Mouse (Mus musculus): ENCODE measurements around the gene Sspn. TPM values are rescaled to one million over a fixed set of nuclear protein-coding genes. Genes with fewer than 3 reads are reported as not detected.

Gene Sspn
- polyA plus RNA-seq, 1 experiment = 4.7 TPM

DNA sequence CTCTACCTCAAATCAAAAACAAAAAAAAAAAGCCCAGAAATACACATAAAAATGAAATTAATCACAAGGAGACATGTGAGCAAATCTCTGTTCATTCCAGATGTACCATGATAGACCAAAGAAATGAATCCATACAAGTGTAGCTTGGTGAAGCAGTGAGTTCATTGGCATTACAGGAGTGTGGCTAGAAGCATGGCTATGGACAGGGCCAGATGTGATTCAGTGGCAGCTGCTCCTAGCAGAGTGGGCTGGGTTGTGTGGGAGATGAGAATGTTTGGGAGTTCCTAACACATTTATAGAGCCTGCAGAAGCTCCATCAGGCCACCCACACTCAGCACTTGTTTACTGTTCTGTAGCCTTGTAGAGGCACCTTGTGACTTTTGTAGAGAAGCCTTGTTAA lies 19.2 kb upstream of the Sspn start:
- H3K36me3 ChIP-seq (ENCODE audit: control insufficient read depth, insufficient read depth) = no peaks in the 10 kb centered on the region
- no peaks in the 10 kb centered on the region for H3K79me2 ChIP-seq (ENCODE audit: control insufficient read depth, insufficient read depth)
- H3K79me3 ChIP-seq (ENCODE audit: low read depth) = no peaks in the 10 kb centered on the region
- no peak overlapping the region for H3K4me3 ChIP-seq (ENCODE audit: insufficient read depth, poor library complexity, severe bottlenecking)
- no peaks in the 10 kb centered on the region for H3K27me3 ChIP-seq (ENCODE audit: control insufficient read depth, insufficient read depth, insufficient read length)
- no peak overlapping the region for H3ac ChIP-seq (ENCODE audit: control insufficient read depth, insufficient read length, low read depth)
- TF ChIP-seq MYOD1 (IDR thresholded peaks at IDR 0.05; ENCODE audit: control insufficient read depth, insufficient read length, low read depth) (no peak), USF1 (IDR thresholded peaks at IDR 0.05; ENCODE audit: low read depth) (no peak), CEBPB (IDR thresholded peaks at IDR 0.05; ENCODE audit: low read depth) (no peak), MYOG (IDR thresholded peaks at IDR 0.05; ENCODE audit: control insufficient read depth, extremely low read depth, insufficient read length) (no peak), FOSL1 (IDR thresholded peaks at IDR 0.05; ENCODE audit: insufficient read depth, low read length, poor library complexity, severe bottlenecking) (no peak), MAX (IDR thresholded peaks at IDR 0.05) (no peak), CTCF (IDR thresholded peaks at IDR 0.05; ENCODE audit: control insufficient read depth, insufficient read depth, insufficient read length) (no peak)

DNA sequence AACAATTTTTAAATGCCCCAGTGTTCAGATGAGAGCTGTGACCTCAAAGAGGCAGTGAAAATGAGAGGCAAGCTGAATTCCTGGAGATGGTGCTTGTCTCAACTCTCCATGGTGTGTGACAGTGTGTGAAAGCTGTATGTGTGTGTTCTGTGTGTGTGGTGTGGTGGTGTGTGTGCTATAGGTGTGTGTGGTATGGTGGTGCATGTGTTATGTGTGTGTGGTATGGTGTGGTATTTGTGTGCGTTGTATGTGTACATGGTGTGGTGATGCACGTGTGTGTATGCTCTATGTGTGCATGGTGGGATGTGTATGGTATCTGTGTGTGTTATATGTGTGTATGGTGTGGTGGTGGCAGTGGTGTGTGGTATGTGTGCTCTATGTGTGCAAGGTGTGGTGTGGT lies 16.0 kb upstream of the Sspn start:
- H3K36me3 ChIP-seq (ENCODE audit: control insufficient read depth, insufficient read depth) = no peaks in the 10 kb centered on the region
- H3K4me3 ChIP-seq (ENCODE audit: insufficient read depth, poor library complexity, severe bottlenecking) = no peak overlapping the region
- H3K79me3 ChIP-seq (ENCODE audit: low read depth) = no peaks in the 10 kb centered on the region
- no peaks in the 10 kb centered on the region for H3K79me2 ChIP-seq (ENCODE audit: control insufficient read depth, insufficient read depth)
- H3ac ChIP-seq (ENCODE audit: control insufficient read depth, insufficient read length, low read depth) = no peak overlapping the region
- H3K27me3 ChIP-seq (ENCODE audit: control insufficient read depth, insufficient read depth, insufficient read length) = no peaks in the 10 kb centered on the region
- TF ChIP-seq MYOG (IDR thresholded peaks at IDR 0.05; ENCODE audit: control insufficient read depth, extremely low read depth, insufficient read length) = no peak
- no peak for TF ChIP-seq CEBPB (IDR thresholded peaks at IDR 0.05; ENCODE audit: low read depth)
- TF ChIP-seq USF1 (IDR thresholded peaks at IDR 0.05; ENCODE audit: low read depth) = no peak
- TF ChIP-seq MYOD1 (IDR thresholded peaks at IDR 0.05; ENCODE audit: control insufficient read depth, insufficient read length, low read depth) = no peak
- TF ChIP-seq CTCF (IDR thresholded peaks at IDR 0.05; ENCODE audit: control insufficient read depth, insufficient read depth, insufficient read length) = no peak
- no peak for TF ChIP-seq MAX (IDR thresholded peaks at IDR 0.05)
- TF ChIP-seq FOSL1 (IDR thresholded peaks at IDR 0.05; ENCODE audit: insufficient read depth, low read length, poor library complexity, severe bottlenecking) = no peak

- Histone ChIP-seq H3ac (ENCODE audit: control insufficient read depth, insufficient read length, low read depth) (no peak overlapping the region), H3K36me3 (ENCODE audit: control insufficient read depth, insufficient read depth) (no peaks in the 10 kb centered on the region), H3K27me3 (ENCODE audit: control insufficient read depth, insufficient read depth, insufficient read length) (no peaks in the 10 kb centered on the region), H3K79me3 (ENCODE audit: low read depth) (no peaks in the 10 kb centered on the region), H3K79me2 (ENCODE audit: control insufficient read depth, insufficient read depth) (no peaks in the 10 kb centered on the region), H3K4me3 (ENCODE audit: insufficient read depth, poor library complexity, severe bottlenecking) (no peak overlapping the region)
- no peak for TF ChIP-seq MAX (IDR thresholded peaks at IDR 0.05)
Observed at GRCm38 (mm10) chr6:145916401-145916800, 15.0 kb upstream of the Sspn start.

DNA sequence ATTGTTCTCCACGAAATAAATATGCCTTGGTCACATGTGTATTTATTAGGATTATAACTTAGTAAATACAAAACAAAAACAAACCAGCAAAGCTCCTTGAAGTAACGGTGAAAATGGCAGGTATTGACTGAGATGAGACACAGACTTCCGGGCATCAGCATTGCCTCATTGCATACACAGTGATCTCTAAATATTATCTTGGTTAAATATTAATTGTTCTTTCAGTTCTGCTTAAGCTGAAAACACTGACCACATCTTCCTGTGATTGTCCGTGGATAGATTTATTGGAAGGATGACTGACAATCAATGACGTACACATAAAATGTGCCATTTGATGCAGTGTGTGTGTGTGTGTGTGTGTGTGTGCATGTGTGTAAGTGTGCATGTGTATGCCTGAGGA lies 13.2 kb upstream of the Sspn start:
- no peak for TF ChIP-seq FOSL1 (IDR thresholded peaks at IDR 0.05; ENCODE audit: insufficient read depth, low read length, poor library complexity, severe bottlenecking)
- no peak for TF ChIP-seq MYOG (IDR thresholded peaks at IDR 0.05; ENCODE audit: control insufficient read depth, extremely low read depth, insufficient read length)
- no peak for TF ChIP-seq CEBPB (IDR thresholded peaks at IDR 0.05; ENCODE audit: low read depth)
- TF ChIP-seq MAX (IDR thresholded peaks at IDR 0.05) = no peak
- no peak for TF ChIP-seq USF1 (IDR thresholded peaks at IDR 0.05; ENCODE audit: low read depth)
- no peak for TF ChIP-seq MYOD1 (IDR thresholded peaks at IDR 0.05; ENCODE audit: control insufficient read depth, insufficient read length, low read depth)
- TF ChIP-seq CTCF (IDR thresholded peaks at IDR 0.05; ENCODE audit: control insufficient read depth, insufficient read depth, insufficient read length) = no peak
- Histone ChIP-seq H3K27me3 (ENCODE audit: control insufficient read depth, insufficient read depth, insufficient read length) (no peaks in the 10 kb centered on the region), H3ac (ENCODE audit: control insufficient read depth, insufficient read length, low read depth) (no peak overlapping the region), H3K79me2 (ENCODE audit: control insufficient read depth, insufficient read depth) (no peaks in the 10 kb centered on the region), H3K36me3 (ENCODE audit: control insufficient read depth, insufficient read depth) (no peaks in the 10 kb centered on the region), H3K4me3 (ENCODE audit: insufficient read depth, poor library complexity, severe bottlenecking) (no peak overlapping the region), H3K79me3 (ENCODE audit: low read depth) (no peaks in the 10 kb centered on the region)

GRCm38 (mm10) chr6:145923594-145923993 lies 7.8 kb upstream of the Sspn start:
- Histone ChIP-seq H3K27me3 (ENCODE audit: control insufficient read depth, insufficient read depth, insufficient read length) (no peaks in the 10 kb centered on the region), H3K79me2 (ENCODE audit: control insufficient read depth, insufficient read depth) (no peaks in the 10 kb centered on the region), H3K79me3 (ENCODE audit: low read depth) (no peaks in the 10 kb centered on the region), H3K4me3 (ENCODE audit: insufficient read depth, poor library complexity, severe bottlenecking) (no peak overlapping the region), H3K36me3 (ENCODE audit: control insufficient read depth, insufficient read depth) (no peaks in the 10 kb centered on the region), H3ac (ENCODE audit: control insufficient read depth, insufficient read length, low read depth) (no peak overlapping the region)
- TF ChIP-seq CTCF (IDR thresholded peaks at IDR 0.05; ENCODE audit: control insufficient read depth, insufficient read depth, insufficient read length) (no peak), CEBPB (IDR thresholded peaks at IDR 0.05; ENCODE audit: low read depth) (no peak), MAX (IDR thresholded peaks at IDR 0.05) (no peak), FOSL1 (IDR thresholded peaks at IDR 0.05; ENCODE audit: insufficient read depth, low read length, poor library complexity, severe bottlenecking) (no peak), MYOD1 (IDR thresholded peaks at IDR 0.05; ENCODE audit: control insufficient read depth, insufficient read length, low read depth) (no peak), MYOG (IDR thresholded peaks at IDR 0.05; ENCODE audit: control insufficient read depth, extremely low read depth, insufficient read length) (no peak), USF1 (IDR thresholded peaks at IDR 0.05; ENCODE audit: low read depth) (no peak)

DNA sequence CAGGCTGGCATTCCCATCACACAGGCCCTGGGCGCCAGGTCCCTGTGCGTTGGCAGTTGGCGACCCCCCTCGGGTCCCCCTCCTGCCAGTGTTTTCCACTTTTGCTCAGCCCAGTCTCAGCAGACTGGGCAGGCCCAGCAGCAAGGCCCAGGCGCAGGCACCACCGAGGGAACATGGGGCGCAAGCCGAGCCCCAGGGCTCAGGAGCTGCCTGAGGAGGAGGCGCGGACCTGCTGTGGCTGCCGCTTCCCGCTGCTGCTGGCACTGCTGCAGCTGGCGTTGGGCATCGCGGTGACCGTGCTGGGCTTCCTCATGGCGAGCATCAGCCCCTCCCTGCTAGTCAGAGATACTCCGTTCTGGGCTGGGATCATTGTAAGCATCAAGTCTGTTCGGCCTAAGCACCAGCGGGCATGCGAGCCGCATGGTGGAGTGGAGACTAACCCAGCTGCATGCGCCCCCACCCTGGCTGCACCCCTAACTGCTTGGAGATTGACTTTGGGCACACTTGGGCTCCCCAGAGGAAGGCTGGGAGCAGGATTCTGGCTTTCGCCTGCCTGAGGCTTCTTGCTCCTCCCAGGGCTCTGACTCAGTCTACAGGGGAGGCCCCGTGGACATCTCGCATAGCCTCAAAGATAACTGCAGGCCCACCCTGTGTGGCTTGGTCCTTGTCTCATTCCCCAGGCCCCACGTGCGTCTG lies 2.7 kb downstream of the Sspn start:
- Histone ChIP-seq H3K36me3 (ENCODE audit: control insufficient read depth, insufficient read depth) (no peaks in the 10 kb centered on the region), H3K27me3 (ENCODE audit: control insufficient read depth, insufficient read depth, insufficient read length) (no peaks in the 10 kb centered on the region), H3K4me3 (ENCODE audit: insufficient read depth, poor library complexity, severe bottlenecking) (peak overlapping the region; percentile 11), H3ac (ENCODE audit: control insufficient read depth, insufficient read length, low read depth) (peak overlapping the region; percentile 80), H3K79me2 (ENCODE audit: control insufficient read depth, insufficient read depth) (no peaks in the 10 kb centered on the region), H3K79me3 (ENCODE audit: low read depth) (no peaks in the 10 kb centered on the region)
- TF ChIP-seq CEBPB (IDR thresholded peaks at IDR 0.05; ENCODE audit: low read depth) = no peak
- TF ChIP-seq FOSL1 (IDR thresholded peaks at IDR 0.05; ENCODE audit: insufficient read depth, low read length, poor library complexity, severe bottlenecking) = no peak
- TF ChIP-seq CTCF (IDR thresholded peaks at IDR 0.05; ENCODE audit: control insufficient read depth, insufficient read depth, insufficient read length) = no peak
- no peak for TF ChIP-seq MAX (IDR thresholded peaks at IDR 0.05)
- no peak for TF ChIP-seq MYOG (IDR thresholded peaks at IDR 0.05; ENCODE audit: control insufficient read depth, extremely low read depth, insufficient read length)
- TF ChIP-seq MYOD1 (IDR thresholded peaks at IDR 0.05; ENCODE audit: control insufficient read depth, insufficient read length, low read depth) = no peak
- no peak for TF ChIP-seq USF1 (IDR thresholded peaks at IDR 0.05; ENCODE audit: low read depth)

Measured in C2C12 (cell line).